Mouse (Mus musculus) ES-Bruce4 (cell line): ENCODE data around the gene Spata13.

Experiments
- CTCF ChIP-seq: IDR thresholded peaks from one replicate; pipeline ENCODE4 v1.8.1; 2011; ENCODE audit warnings: low read depth, low read length
- EP300 ChIP-seq: IDR thresholded peaks from 2 replicates; pipeline ENCODE4 v1.6.1; 2011; ENCODE audit warnings: low read depth, low read length; ENCODE audit not compliant: insufficient read depth
- POLR2A ChIP-seq: IDR thresholded peaks from one replicate; pipeline ENCODE4 v1.8.1; 2011; ENCODE audit warnings: low read length; ENCODE audit not compliant: insufficient read depth

GRCm38 (mm10) chr14:60586687-60587453 is 46.9 kb upstream of the Spata13 start:
- TF ChIP-seq CTCF (no peak), POLR2A (no peak), EP300 (no peak)
